Mouse (Mus musculus) kidney, adult 2 months (tissue): ENCODE measurements around the gene Ppp2r5d. TPM values are rescaled to one million over a fixed set of nuclear protein-coding genes. Genes with fewer than 3 reads are reported as not detected.
A peak's percentile ranks its signal among the peaks of the same experiment; 100 is the strongest.

Experiments used
- DNase-seq: peaks from one replicate; pipeline ENCODE4 v3.0.0; 2021
- H3K27ac ChIP-seq: fragments of 200-500 bp; 2 replicates; pipeline ENCODE4 v1.5.1; 2012; ENCODE audit warnings: low read depth, low read length, control low read depth, inconsistent platforms; ENCODE audit not compliant: insufficient read depth
- H3K27me3 ChIP-seq: fragments of 200-500 bp; replicated peaks from 2 replicates; pipeline ENCODE4 v1.6.1; 2012; ENCODE audit warnings: mild to moderate bottlenecking, moderate library complexity, low read length, inconsistent platforms; ENCODE audit not compliant: control insufficient read depth, insufficient read depth
- H3K36me3 ChIP-seq: fragments of 200-500 bp; 2 replicates; pipeline ENCODE4 v1.6.1; 2012; ENCODE audit warnings: mild to moderate bottlenecking, moderate library complexity, low read length, inconsistent platforms; ENCODE audit not compliant: control insufficient read depth, insufficient read depth
- H3K4me1 ChIP-seq: fragments of 200-500 bp; 2 replicates; pipeline ENCODE4 v1.6.1; 2011; ENCODE audit warnings: low read length; ENCODE audit not compliant: control insufficient read depth, insufficient read depth
- H3K4me3 ChIP-seq: fragments of 200-500 bp; 2 replicates; pipeline ENCODE4 v1.5.1; 2011; ENCODE audit warnings: mild to moderate bottlenecking, low read depth, low read length, control low read depth; ENCODE audit not compliant: insufficient read depth
- CTCF ChIP-seq: fragments of 200-500 bp; conservative IDR thresholded peaks from 2 replicates; pipeline ENCODE4 v1.5.1; 2011; ENCODE audit warnings: low read depth, mild to moderate bottlenecking, control low read depth, low read length, moderate library complexity, mixed read lengths; ENCODE audit not compliant: insufficient read depth, insufficient read length
- POLR2A ChIP-seq: fragments of 200-500 bp; IDR thresholded peaks from one replicate; pipeline ENCODE4 v1.6.1; 2011; ENCODE audit warnings: low read depth, low read length, control low read depth
- WGBS: fragments of 180-500 bp; shearing (Covaris S2); methylation state at CpG from one replicate; pipeline ENCODE4 v1.1.7; 2018; 5-methylcytosine and 5-hydroxymethylcytosine counted together
- polyA plus RNA-seq: library from polyadenylated mRNA; depleted of rRNA; stranded (reverse); fragments of >200 nt; gene quantifications from 2 replicates; pipeline ENCODE4 v1.2.3, GENCODE M21; 2012; rRNA removed

Gene Ppp2r5d
- polyA plus RNA-seq, 1 experiment: 37.2 TPM

DNA sequence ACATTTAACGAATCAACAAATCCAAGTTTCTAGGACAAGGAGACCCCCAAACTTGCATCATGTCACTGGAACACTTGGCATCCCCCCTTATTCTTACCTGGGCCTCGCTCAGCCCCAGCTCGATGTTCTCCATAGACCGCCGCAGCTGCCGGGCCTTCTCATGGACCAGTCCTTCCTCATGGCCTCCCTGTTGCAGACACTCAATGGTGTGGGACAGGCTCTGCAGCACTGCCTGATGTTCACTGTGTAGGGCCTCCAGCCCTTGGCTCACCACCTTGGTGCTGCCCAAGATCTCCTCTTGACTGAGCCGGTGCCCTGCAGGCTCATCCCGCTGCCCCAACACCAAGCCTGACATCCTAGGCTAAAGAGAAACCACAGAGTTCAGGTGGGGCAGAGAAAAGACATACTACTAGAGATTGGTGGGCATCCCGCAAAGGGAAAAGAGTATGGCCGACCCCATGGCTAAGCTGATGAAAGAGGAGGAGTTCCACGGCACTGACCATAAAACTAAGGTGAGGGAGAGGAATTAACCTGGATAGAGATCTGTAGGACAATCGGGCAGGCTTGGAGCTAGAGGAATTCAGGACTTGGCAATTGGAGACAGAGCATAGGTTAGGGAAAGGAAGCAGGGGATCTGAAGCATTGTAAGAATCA lies 60.6 kb downstream of the Ppp2r5d start:
- H3K27ac ChIP-seq: peak overlapping the region; percentile 94
- H3K4me1 ChIP-seq: peaks cover 9% of the 10 kb centered on the region; the same call in 1 of the 2 replicates
- DNase-seq: no peak
- H3K36me3 ChIP-seq: peaks cover 3% of the 10 kb centered on the region
- WGBS: 65% methylated on average over 12 of the region's 12 CpGs
- peak overlapping the region; percentile 78 for H3K4me3 ChIP-seq
- TF ChIP-seq POLR2A (no peak), CTCF (no peak)
- no peaks in the 10 kb centered on the region for H3K27me3 ChIP-seq

- H3K27me3 ChIP-seq: no peaks in the 10 kb centered on the region
- no peak overlapping the region for H3K27ac ChIP-seq
- peaks cover 3% of the 10 kb centered on the region for H3K36me3 ChIP-seq
- WGBS: 93% methylated on average over 17 of the region's 17 CpGs
- peaks cover 9% of the 10 kb centered on the region; the same call in 1 of the 2 replicates for H3K4me1 ChIP-seq
- TF ChIP-seq CTCF (no peak), POLR2A (no peak)
- no peak for DNase-seq
- no peak overlapping the region for H3K4me3 ChIP-seq
Observed at GRCm38 (mm10) chr17:46642060-46642459, 62.9 kb downstream of the Ppp2r5d start.

DNA sequence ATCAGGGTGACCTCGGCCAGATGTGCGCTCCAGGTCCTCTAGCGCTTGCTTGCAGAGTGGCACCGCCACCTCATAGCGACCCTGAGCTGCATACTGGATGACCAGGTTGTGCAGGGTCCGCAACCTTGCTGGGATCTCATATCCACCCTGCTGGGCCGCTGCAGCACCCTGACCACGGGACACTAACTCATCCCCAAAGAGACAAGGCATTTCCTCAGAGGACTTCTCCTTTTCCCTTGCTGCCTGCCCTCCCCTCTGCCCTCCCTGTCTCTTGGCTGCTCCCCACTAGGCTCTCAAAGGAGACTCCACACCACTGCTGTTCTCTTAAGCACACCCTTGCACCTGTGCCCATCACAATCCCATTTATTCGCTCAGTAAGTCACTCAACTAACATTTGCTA lies 65.0 kb downstream of the Ppp2r5d start:
- H3K36me3 ChIP-seq: peaks cover 3% of the 10 kb centered on the region
- peak; percentile 18 for DNase-seq
- H3K4me3 ChIP-seq: no peak overlapping the region
- 67% methylated on average over 9 of the region's 9 CpGs for WGBS
- TF ChIP-seq POLR2A (no peak), CTCF (no peak)
- H3K27me3 ChIP-seq: no peaks in the 10 kb centered on the region
- no peak overlapping the region for H3K27ac ChIP-seq
- H3K4me1 ChIP-seq: peaks cover 9% of the 10 kb centered on the region; the same call in 1 of the 2 replicates

DNA sequence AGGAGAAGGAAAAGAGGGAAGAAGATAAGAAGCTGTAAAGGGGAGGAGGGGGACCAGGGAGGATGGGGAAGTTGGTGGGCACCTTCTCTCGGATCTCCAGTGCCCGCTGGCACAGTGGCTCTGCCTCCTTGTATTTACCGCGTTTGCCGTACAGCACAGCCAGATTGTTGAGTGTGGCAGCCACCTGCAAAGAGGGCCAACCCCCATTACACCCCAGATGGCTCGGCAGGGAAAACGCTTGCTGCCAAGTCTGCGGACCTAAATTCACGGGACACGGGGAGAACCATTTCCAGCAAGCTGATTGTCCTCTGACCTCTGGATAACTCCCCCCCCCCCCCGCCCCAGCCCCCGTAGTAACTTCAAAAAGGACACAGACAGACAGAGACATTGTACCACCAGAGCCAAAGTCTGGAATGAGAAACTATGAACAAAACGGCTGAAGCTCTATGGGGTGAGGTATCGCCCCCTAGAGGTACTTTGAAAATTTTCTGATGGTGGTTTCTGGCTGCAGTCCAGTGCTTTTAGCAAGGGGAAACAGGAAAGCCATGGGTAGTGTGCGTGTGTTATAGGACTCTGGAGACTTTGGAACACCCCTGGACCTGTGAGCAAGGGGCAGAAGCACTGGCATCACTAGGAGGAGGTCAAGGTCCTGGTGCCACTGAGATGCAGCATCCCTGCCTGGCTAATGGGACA lies 67.9 kb downstream of the Ppp2r5d start:
- DNase-seq: peak; percentile 76
- Histone ChIP-seq H3K36me3 (peaks cover under 1% of the 10 kb centered on the region), H3K4me1 (no peaks in the 10 kb centered on the region), H3K27me3 (no peaks in the 10 kb centered on the region), H3K27ac (no peak overlapping the region), H3K4me3 (no peak overlapping the region)
- 21% methylated on average over 15 of the region's 15 CpGs for WGBS
- TF ChIP-seq POLR2A: no peak
- TF ChIP-seq CTCF: peak; percentile 50

Other genes with a start within 250 kb of the Ppp2r5d start
- gene Ttbk1, start 217.4 kb downstream of the Ppp2r5d start, polyA plus RNA-seq: 1.4 and 1.6 TPM in 2 replicates
- gene Dnph1, start 208.4 kb downstream of the Ppp2r5d start, polyA plus RNA-seq: 20.7 and 22.8 TPM in 2 replicates
- gene Cul9, start 158.7 kb downstream of the Ppp2r5d start, polyA plus RNA-seq: 27.0 and 32.4 TPM in 2 replicates
- 67.0 and 86.3 TPM in 2 replicates for gene Srf, start 148.9 kb downstream of the Ppp2r5d start, polyA plus RNA-seq
- gene Ptk7, start 75.6 kb downstream of the Ppp2r5d start, polyA plus RNA-seq: 8.1 and 9.4 TPM in 2 replicates
- 60.7 and 62.8 TPM in 2 replicates for gene Klc4, start 59.1 kb downstream of the Ppp2r5d start, polyA plus RNA-seq
- 116 and 134 TPM in 2 replicates for gene Mrpl2, start 58.9 kb downstream of the Ppp2r5d start, polyA plus RNA-seq
- gene Cul7, start 54.8 kb downstream of the Ppp2r5d start, polyA plus RNA-seq: 30.2 and 34.0 TPM in 2 replicates
- 37.1 and 41.1 TPM in 2 replicates for gene Rrp36, start 30.8 kb downstream of the Ppp2r5d start, polyA plus RNA-seq
- 89.2 and 99.3 TPM in 2 replicates for gene Mea1, start 26.3 kb downstream of the Ppp2r5d start, polyA plus RNA-seq
- gene Klhdc3, start 24.2 kb downstream of the Ppp2r5d start, polyA plus RNA-seq: 88.6 and 90.6 TPM in 2 replicates
- gene Pex6, start 6.4 kb upstream of the Ppp2r5d start, polyA plus RNA-seq: 68.2 and 84.1 TPM in 2 replicates
- 54.3 and 59.7 TPM in 2 replicates for gene Gnmt, start 24.1 kb upstream of the Ppp2r5d start, polyA plus RNA-seq
- 48.3 and 51.4 TPM in 2 replicates for gene Cnpy3, start 47.1 kb upstream of the Ppp2r5d start, polyA plus RNA-seq
- gene Ptcra, start 58.6 kb upstream of the Ppp2r5d start, polyA plus RNA-seq: 0.06 TPM in 1 of 2 replicates, not detected in the other
- 131 and 174 TPM in 2 replicates for gene 2310039H08Rik, start 67.5 kb upstream of the Ppp2r5d start, polyA plus RNA-seq
- 30.5 and 38.4 TPM in 2 replicates for gene Rpl7l1, start 77.6 kb upstream of the Ppp2r5d start, polyA plus RNA-seq
- gene Bicral, start 153.4 kb upstream of the Ppp2r5d start, polyA plus RNA-seq: 11.4 and 11.8 TPM in 2 replicates
- 17.2 and 19.6 TPM in 2 replicates for gene Tbcc, start 185.6 kb upstream of the Ppp2r5d start, polyA plus RNA-seq
- not detected in 2 replicates for gene Prph2, start 205.3 kb upstream of the Ppp2r5d start, polyA plus RNA-seq